Mouse (Mus musculus): ENCODE data around the gene Cd59b.

DNA sequence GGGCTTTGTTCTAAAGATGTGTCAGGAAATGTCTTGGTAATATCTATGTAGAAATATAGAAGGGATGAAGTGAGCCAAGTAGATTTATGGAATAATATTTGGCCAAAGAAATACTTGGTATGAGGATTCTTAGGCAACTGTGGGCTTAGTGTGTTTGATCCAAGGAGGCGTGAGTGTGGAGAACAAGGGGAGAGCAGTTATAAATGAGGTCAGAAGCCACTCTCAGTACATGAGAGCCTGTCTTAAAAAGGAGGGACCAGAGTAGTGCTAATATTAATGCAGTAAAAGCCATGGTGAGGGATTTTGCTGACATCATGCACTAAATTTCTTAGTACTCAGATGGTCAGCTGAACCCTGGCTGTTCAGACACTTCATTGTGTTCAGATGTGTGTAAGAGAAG, 11.3 kb upstream of the Cd59b start:
- no peak for TF ChIP-seq CTCF (IDR thresholded peaks at IDR 0.05; ENCODE audit: low read depth, low read length)
- TF ChIP-seq EP300 (IDR thresholded peaks at IDR 0.05; ENCODE audit: insufficient read depth, low read depth, low read length) = no peak
- no peak for TF ChIP-seq POLR2A (IDR thresholded peaks at IDR 0.05; ENCODE audit: insufficient read depth, low read length)
